Mouse (Mus musculus): Measurements from ENCODE around the gene Cotl1.

The Cotl1 gene

DNA sequence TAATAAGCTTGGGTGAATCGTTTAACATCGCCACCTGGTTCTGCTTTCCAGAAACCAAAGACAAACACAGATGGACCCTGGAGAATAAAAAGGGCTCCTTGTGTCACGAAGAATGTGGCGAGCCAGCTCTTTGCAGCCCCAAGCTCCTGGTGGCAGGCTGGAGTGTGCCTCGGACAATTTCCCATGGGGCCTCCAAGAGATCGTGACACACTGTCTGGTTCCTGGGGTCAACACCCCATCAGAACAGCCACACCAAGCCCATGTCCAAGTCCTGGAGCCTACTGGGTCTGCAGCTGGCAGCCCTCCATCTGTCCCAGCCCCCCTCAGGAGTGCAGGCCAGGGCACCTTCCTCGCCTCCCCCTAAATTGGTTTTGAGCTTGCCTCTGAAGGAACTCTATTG, 62.6 kb downstream of the Cotl1 start:
- no peak for TF ChIP-seq NANOG (IDR thresholded peaks at IDR 0.05; ENCODE audit: borderline replicate concordance, low read length)
- TF ChIP-seq CTCF (conservative IDR thresholded peaks at IDR 0.05; ENCODE audit: low read length) = no peak
- TF ChIP-seq POU5F1 (IDR thresholded peaks at IDR 0.05; ENCODE audit: borderline replicate concordance, low read length) = no peak
- no peaks in the 10 kb centered on the region for H3K9me3 ChIP-seq (ENCODE audit: low read length)
- peaks cover 10% of the 10 kb centered on the region for H3K27me3 ChIP-seq (ENCODE audit: insufficient read depth, low read length)
- H3K4me3 ChIP-seq (replicated peaks; ENCODE audit: low read length) = peak overlapping the region; percentile 83
- H3K4me1 ChIP-seq (replicated peaks; ENCODE audit: low read depth, low read length) = peaks cover 35% of the 10 kb centered on the region
- H3K36me3 ChIP-seq (ENCODE audit: insufficient read depth, low read length) = no peaks in the 10 kb centered on the region

DNA sequence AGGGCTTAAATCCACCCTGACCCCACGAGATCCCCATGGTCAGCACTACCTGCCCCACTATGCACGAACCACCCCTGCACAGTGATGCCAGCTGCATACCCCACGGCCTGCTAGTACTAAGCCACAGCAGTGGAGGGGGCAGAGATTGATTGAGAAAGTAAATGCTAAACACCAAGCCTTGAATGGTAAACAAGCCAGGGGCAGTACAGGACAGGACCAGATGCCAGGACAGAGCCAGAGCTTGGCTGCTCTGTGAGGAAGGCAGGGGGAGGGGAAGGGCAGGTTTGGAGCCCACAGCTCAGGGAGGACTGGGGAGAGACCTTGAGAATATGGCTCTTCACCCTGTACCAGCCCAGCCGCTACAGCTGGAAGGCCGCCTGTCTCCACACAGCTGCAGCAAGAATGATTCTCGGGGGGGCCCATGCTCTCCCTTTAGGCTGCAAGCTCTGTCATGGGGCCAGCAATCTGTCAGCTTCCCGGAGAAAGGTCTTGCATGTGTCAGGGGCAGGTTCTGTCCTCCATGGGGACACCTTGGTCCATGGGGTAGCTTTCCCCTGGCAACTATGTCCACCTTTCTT, 63.6 kb downstream of the Cotl1 start:
- H3K4me3 ChIP-seq (replicated peaks; ENCODE audit: low read length) = no peak overlapping the region
- TF ChIP-seq CTCF (conservative IDR thresholded peaks at IDR 0.05; ENCODE audit: low read length) (no peak), NANOG (IDR thresholded peaks at IDR 0.05; ENCODE audit: borderline replicate concordance, low read length) (no peak), POU5F1 (IDR thresholded peaks at IDR 0.05; ENCODE audit: borderline replicate concordance, low read length) (no peak)
- H3K4me1 ChIP-seq (replicated peaks; ENCODE audit: low read depth, low read length) = peaks cover 32% of the 10 kb centered on the region
- H3K9me3 ChIP-seq (ENCODE audit: low read length) = no peaks in the 10 kb centered on the region
- H3K27me3 ChIP-seq (ENCODE audit: insufficient read depth, low read length) = peaks cover 10% of the 10 kb centered on the region
- H3K36me3 ChIP-seq (ENCODE audit: insufficient read depth, low read length) = no peaks in the 10 kb centered on the region

DNA sequence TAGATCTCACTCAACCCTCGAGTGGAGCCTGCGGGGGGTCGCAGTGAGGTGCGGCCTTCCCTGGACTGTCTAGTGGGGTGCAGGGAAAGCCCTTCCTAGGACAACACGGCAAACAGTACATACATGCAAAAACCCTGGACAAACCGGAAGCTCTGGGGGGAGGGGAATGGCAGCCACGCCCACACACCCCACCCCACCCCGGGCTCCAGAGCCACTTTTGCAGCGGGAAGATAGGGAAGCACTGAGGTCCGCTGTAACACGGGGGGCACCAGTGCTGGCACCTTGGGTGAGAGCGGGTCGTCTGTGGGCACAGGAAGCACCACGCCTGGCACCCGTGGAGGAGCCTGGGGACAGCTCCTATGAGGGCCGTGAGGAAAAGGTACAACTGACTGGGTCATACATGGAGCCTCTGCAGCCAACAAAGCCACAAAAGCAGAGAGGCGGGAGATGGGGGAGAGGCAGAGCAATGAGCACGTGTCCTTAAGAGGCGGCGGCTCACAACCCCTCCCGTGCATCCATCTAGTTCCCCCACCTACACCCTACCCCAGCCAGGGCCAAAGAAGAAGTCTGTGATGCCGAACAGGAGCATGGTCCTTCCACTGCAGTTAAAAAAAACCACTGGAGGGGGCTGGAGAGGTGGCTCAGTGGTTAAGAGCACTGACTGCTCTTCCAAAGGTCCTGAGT, 74.4 kb downstream of the Cotl1 start:
- peaks cover 16% of the 10 kb centered on the region for H3K4me1 ChIP-seq (replicated peaks; ENCODE audit: low read depth, low read length)
- peaks cover 21% of the 10 kb centered on the region for H3K27me3 ChIP-seq (ENCODE audit: insufficient read depth, low read length)
- peak overlapping the region; percentile 54 for H3K4me3 ChIP-seq (replicated peaks; ENCODE audit: low read length)
- H3K9me3 ChIP-seq (ENCODE audit: low read length) = no peaks in the 10 kb centered on the region
- no peak for TF ChIP-seq NANOG (IDR thresholded peaks at IDR 0.05; ENCODE audit: borderline replicate concordance, low read length)
- TF ChIP-seq POU5F1 (IDR thresholded peaks at IDR 0.05; ENCODE audit: borderline replicate concordance, low read length) = no peak
- no peak for TF ChIP-seq CTCF (conservative IDR thresholded peaks at IDR 0.05; ENCODE audit: low read length)
- peaks cover 13% of the 10 kb centered on the region; the same call in 1 of the 2 replicates for H3K36me3 ChIP-seq (ENCODE audit: insufficient read depth, low read length)

DNA sequence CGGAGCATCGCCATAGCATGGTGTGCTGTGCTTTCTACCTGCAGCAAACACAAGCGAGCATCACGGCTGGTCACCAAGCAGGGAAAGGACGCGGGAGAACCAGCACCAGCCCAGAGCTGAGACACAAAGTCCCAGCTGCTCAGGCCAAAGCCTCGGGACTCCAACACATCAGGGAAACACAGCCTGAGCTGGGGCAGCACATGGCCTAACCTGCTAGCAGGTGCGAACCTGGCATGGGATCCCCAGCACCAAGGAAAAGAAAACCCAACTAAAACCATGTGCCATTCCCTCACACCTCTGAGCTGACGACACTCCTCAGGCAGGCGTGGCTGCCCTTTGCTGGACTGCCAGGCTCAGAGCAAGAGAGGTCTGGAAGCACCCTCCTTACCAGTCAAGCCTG, 75.0 kb downstream of the Cotl1 start:
- peaks cover 16% of the 10 kb centered on the region for H3K4me1 ChIP-seq (replicated peaks; ENCODE audit: low read depth, low read length)
- peaks cover 13% of the 10 kb centered on the region; the same call in 1 of the 2 replicates for H3K36me3 ChIP-seq (ENCODE audit: insufficient read depth, low read length)
- no peaks in the 10 kb centered on the region for H3K9me3 ChIP-seq (ENCODE audit: low read length)
- no peak for TF ChIP-seq NANOG (IDR thresholded peaks at IDR 0.05; ENCODE audit: borderline replicate concordance, low read length)
- TF ChIP-seq POU5F1 (IDR thresholded peaks at IDR 0.05; ENCODE audit: borderline replicate concordance, low read length) = no peak
- no peak for TF ChIP-seq CTCF (conservative IDR thresholded peaks at IDR 0.05; ENCODE audit: low read length)
- peaks cover 21% of the 10 kb centered on the region for H3K27me3 ChIP-seq (ENCODE audit: insufficient read depth, low read length)
- H3K4me3 ChIP-seq (replicated peaks; ENCODE audit: low read length) = peak overlapping the region; percentile 54; the same call in 1 of the 2 replicates

DNA sequence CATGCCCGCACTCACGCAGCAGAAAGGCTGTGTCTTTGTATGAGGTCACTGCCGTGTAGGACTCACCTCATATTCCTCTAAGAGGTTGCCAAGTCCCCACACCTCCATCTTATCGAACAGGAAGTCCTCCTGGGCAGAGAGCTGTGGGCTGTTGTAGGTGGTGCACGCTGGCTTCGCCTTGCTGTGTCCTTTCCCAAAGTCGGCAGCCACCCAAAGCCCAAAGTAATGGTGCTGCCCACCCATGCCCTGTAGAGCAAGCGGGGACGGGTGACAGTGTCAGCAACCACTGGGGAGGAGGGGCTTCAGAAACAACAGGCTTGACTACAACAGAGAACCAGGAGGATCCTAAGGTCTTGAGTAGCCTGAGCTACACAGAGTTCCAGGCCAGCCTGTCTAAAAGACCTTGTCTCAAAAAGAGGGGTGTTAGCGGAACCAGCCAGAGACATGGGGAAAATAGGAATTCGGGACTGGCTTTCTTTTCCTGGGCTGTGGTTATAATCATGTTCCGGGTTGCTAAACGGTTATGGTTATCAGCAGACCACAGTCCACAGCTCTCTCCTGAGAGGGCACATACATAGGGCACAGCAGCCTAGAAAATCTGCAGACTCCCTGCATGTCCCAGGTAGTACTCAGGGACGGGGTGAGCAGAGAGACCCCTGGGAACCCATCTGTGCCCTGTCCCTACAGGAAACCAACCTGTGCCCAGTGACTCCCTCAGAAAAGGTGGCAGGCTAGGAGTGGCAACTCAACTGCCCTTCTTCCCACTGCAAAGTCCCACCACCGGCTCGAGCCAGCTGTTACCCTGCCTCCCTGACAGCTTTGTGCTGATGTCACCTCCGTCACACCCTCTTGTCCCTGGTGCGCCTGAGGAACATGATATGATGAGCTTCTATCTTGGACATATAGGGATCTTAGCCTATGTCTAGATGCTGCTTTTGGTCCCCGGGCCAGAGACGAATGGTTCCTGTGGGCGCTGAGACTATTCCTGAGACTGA, 77.8 kb downstream of the Cotl1 start:
- Histone ChIP-seq H3K4me3 (replicated peaks; ENCODE audit: low read length) (no peak overlapping the region), H3K36me3 (ENCODE audit: insufficient read depth, low read length) (peaks cover 7% of the 10 kb centered on the region; the same call in 1 of the 2 replicates), H3K27me3 (ENCODE audit: insufficient read depth, low read length) (peaks cover 21% of the 10 kb centered on the region), H3K9me3 (ENCODE audit: low read length) (no peaks in the 10 kb centered on the region), H3K4me1 (replicated peaks; ENCODE audit: low read depth, low read length) (peaks cover 23% of the 10 kb centered on the region)
- no peak for TF ChIP-seq POU5F1 (IDR thresholded peaks at IDR 0.05; ENCODE audit: borderline replicate concordance, low read length)
- TF ChIP-seq NANOG (IDR thresholded peaks at IDR 0.05; ENCODE audit: borderline replicate concordance, low read length) = no peak
- no peak for TF ChIP-seq CTCF (conservative IDR thresholded peaks at IDR 0.05; ENCODE audit: low read length)

DNA sequence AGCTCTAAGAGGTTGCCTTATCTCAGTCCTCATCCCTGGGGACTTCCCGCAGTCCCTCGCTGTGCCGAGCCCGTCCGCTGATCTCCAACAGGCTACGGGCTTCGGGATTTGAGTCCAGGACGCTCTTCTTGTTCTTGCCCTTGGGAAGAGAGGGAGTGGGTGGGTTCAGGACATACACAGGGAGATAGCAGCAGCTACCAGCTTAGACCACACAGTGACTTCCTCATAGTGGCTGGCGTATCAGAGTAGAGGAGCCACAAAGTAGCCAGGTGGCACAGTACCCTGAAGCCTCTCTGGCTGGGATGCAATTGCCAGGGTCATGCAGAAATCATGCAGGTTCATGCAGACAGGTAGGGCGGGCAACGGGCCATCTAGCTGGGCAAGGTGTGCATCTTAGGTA, 78.7 kb downstream of the Cotl1 start:
- peaks cover 21% of the 10 kb centered on the region for H3K27me3 ChIP-seq (ENCODE audit: insufficient read depth, low read length)
- TF ChIP-seq NANOG (IDR thresholded peaks at IDR 0.05; ENCODE audit: borderline replicate concordance, low read length) (no peak), CTCF (conservative IDR thresholded peaks at IDR 0.05; ENCODE audit: low read length) (no peak), POU5F1 (IDR thresholded peaks at IDR 0.05; ENCODE audit: borderline replicate concordance, low read length) (no peak)

More for the DNA sequence above, 78.7 kb downstream of the Cotl1 start:
- Histone ChIP-seq H3K9me3 (ENCODE audit: low read length) (no peaks in the 10 kb centered on the region), H3K36me3 (ENCODE audit: insufficient read depth, low read length) (peaks cover 1% of the 10 kb centered on the region; the same call in 1 of the 2 replicates), H3K4me3 (replicated peaks; ENCODE audit: low read length) (no peak overlapping the region), H3K4me1 (replicated peaks; ENCODE audit: low read depth, low read length) (peaks cover 26% of the 10 kb centered on the region)
